Mouse (Mus musculus): ENCODE measurements at regions not wholly inside any gene's neighbourhood (a gene's known extent, or its start where the extent isn't known, plus 50 kb on each side); places are given as distances from the start of the nearest gene placed in this dataset.
A peak's percentile ranks its signal among the peaks of the same experiment; 100 is the strongest.

- DNase-seq (ENCODE audit: low spot score in 2 of 2), result no peak
These were observed 104.7 kb downstream of the Nsun3 start for GRCm38 (mm10) chr16:62681880-62682279.

GRCm38 (mm10) chr16:62676815-62677214, 109.8 kb downstream of the Nsun3 start:
- DNase-seq (ENCODE audit: low spot score in 2 of 2), result no peak

GRCm38 (mm10) chr16:62657383-62657782, 129.2 kb downstream of the Nsun3 start:
- no peak for DNase-seq (ENCODE audit: low spot score in 2 of 2)

GRCm38 (mm10) chr16:62654436-62654835, 132.2 kb downstream of the Nsun3 start:
- DNase-seq (ENCODE audit: low spot score in 2 of 2), result no peak

GRCm38 (mm10) chr16:62653817-62654216, 132.8 kb downstream of the Nsun3 start:
- DNase-seq (ENCODE audit: low spot score in 2 of 2), result no peak

GRCm38 (mm10) chr16:62652769-62653465, 133.7 kb downstream of the Nsun3 start:
- no peak for DNase-seq (ENCODE audit: low spot score in 2 of 2)

GRCm38 (mm10) chr16:62650856-62651255, 135.8 kb downstream of the Nsun3 start:
- DNase-seq (ENCODE audit: low spot score in 2 of 2), result no peak

- DNase-seq (ENCODE audit: low spot score in 2 of 2), result no peak
These were observed 138.3 kb downstream of the Nsun3 start for GRCm38 (mm10) chr16:62648326-62648725.

- DNase-seq (ENCODE audit: low spot score in 2 of 2), result no peak
These were observed 140.5 kb downstream of the Nsun3 start for GRCm38 (mm10) chr16:62646113-62646512.

- no peak for DNase-seq (ENCODE audit: low spot score in 2 of 2)
These were observed 143.7 kb downstream of the Nsun3 start for GRCm38 (mm10) chr16:62642859-62643403.

- DNase-seq (ENCODE audit: low spot score in 2 of 2), result no peak
These were observed 162.7 kb downstream of the Nsun3 start for GRCm38 (mm10) chr16:62623938-62624337.

GRCm38 (mm10) chr16:62610873-62611272, 175.7 kb downstream of the Nsun3 start:
- no peak for DNase-seq (ENCODE audit: low spot score in 2 of 2)

- no peak for DNase-seq (ENCODE audit: low spot score in 2 of 2)
These were observed 178.0 kb downstream of the Nsun3 start for GRCm38 (mm10) chr16:62608617-62609016.

- DNase-seq (ENCODE audit: low spot score in 2 of 2), result no peak
These were observed 180.7 kb downstream of the Nsun3 start for GRCm38 (mm10) chr16:62605920-62606319.

GRCm38 (mm10) chr16:62562051-62562450, 224.6 kb downstream of the Nsun3 start:
- no peak for DNase-seq (ENCODE audit: low spot score in 2 of 2)

GRCm38 (mm10) chr16:62543156-62543555, 243.5 kb downstream of the Nsun3 start:
- DNase-seq (ENCODE audit: low spot score in 2 of 2), result no peak

GRCm38 (mm10) chr16:62537730-62538479, 248.7 kb downstream of the Nsun3 start:
- no peak for DNase-seq (ENCODE audit: low spot score in 2 of 2)

- peak; percentile 2 to 14 for DNase-seq (ENCODE audit: low spot score in 2 of 2)
These were observed 277.3 kb downstream of the Nsun3 start for GRCm38 (mm10) chr16:62509321-62509720.

- DNase-seq (ENCODE audit: low spot score in 2 of 2), result peak in 1 of 2 experiments; percentile 9
These were observed 279.7 kb downstream of the Nsun3 start for GRCm38 (mm10) chr16:62506725-62507482.

- no peak for DNase-seq (ENCODE audit: low spot score in 2 of 2)
These were observed 285.7 kb downstream of the Nsun3 start for GRCm38 (mm10) chr16:62500870-62501269.

GRCm38 (mm10) chr16:62500334-62500733, 286.3 kb downstream of the Nsun3 start:
- no peak for DNase-seq (ENCODE audit: low spot score in 2 of 2)

- DNase-seq (ENCODE audit: low spot score in 2 of 2), result no peak
These were observed 287.9 kb downstream of the Nsun3 start for GRCm38 (mm10) chr16:62498761-62499160.

Measured in heart, adult 9 months (tissue).